ENCODE assay signal across 18 mouse cellular contexts in the genomic region with DNA sequence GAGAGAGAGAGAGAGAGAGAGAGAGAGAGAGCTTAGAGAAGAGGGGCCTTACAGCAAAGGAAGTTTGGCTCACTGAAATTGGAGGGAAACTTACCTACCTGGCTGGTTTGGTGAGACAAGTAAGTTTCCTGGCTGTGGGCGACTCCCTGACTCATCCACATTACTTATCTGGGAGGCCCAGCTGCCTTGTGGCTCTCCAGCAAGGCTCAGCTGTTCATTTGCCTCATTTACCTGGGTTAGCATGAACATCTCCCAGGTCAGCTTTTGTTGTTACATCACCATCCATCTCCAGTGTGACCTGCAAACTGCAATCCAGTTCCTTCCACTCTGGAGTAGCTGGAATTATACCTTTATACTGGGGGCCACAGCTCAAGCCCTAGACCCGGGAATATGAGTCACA. TPM values are rescaled to one million over a fixed set of nuclear protein-coding genes. Genes with fewer than 3 reads are reported as not detected.
DNase-seq lines count a peak whose midpoint lies in the region; ATAC-seq lines count a peak whose summit lies in the region.
"Had no signal": no experiment of that assay in that cellular context is flagged by ENCODE, and none has a peak within 500 bp of the region (broad histone marks: within the 10 kb centered on the region; RNA-seq: fewer than 3 reads in every experiment).

No protein-coding gene starts in this region.

- peaks cover 13% of the 10 kb centered on the region; the same call in 1 of the 2 replicates for H3K4me1 ChIP-seq in heart, embryonic 13.5 days
- H3K4me1 ChIP-seq: heart, embryonic 15.5 days; limb, embryonic 13.5 days; neural tube, embryonic 13.5 days had no signal

- H3K4me2 ChIP-seq in heart, embryonic 13.5 days, result no peak overlapping the region
- H3K4me2 ChIP-seq: heart, embryonic 15.5 days; limb, embryonic 13.5 days; neural tube, embryonic 13.5 days had no signal

- H3K4me3 ChIP-seq in heart, embryonic 13.5 days, result no peak overlapping the region
- H3K4me3 ChIP-seq: heart, embryonic 15.5 days; limb, embryonic 13.5 days; neural tube, embryonic 13.5 days had no signal

- DNase-seq in heart, postnatal 25 days (ENCODE audit: low spot score), result no peak
- DNase-seq in c-Kit-negative CD71-positive TER-119-positive erythroid progenitor cells, embryonic 14.5 days (ENCODE audit: low read depth, low spot score), result peak; percentile 58
- peak; percentile 76 for DNase-seq in liver
- peak; percentile 34 to 67 for DNase-seq in spleen, postnatal 10 days (ENCODE audit: low spot score in 2 of 2)
- no peak for DNase-seq in ovary, postnatal 36 days (ENCODE audit: low spot score)
- DNase-seq in left cerebral cortex, adult 11 months (ENCODE audit: low spot score), result no peak
- DNase-seq: cerebellum, adult 11 months; embryo, embryonic 11 days; lung, postnatal 14 days had no signal

- no peaks in the 10 kb centered on the region for H3K9me3 ChIP-seq in heart, embryonic 13.5 days
- H3K9me3 ChIP-seq: heart, embryonic 15.5 days; limb, embryonic 13.5 days; neural tube, embryonic 13.5 days had no signal

- intact Hi-C loops in heart, postnatal 25 days (cut with DNase I), result no loop called here

- no peaks in the 10 kb centered on the region for H3K36me3 ChIP-seq in heart, embryonic 13.5 days
- H3K36me3 ChIP-seq: heart, embryonic 15.5 days; limb, embryonic 13.5 days; neural tube, embryonic 13.5 days had no signal

- 55% methylated on average over 2 of the region's 2 CpGs for WGBS in heart, embryonic 13.5 days

- 0 out of 2 replicates have a peak, but pooled peaks cover 4% of the 10 kb centered on the region for H3K27me3 ChIP-seq in heart, embryonic 13.5 days (replicated peaks)
- H3K27me3 ChIP-seq: heart, embryonic 15.5 days; limb, embryonic 13.5 days; neural tube, embryonic 13.5 days had no signal

- no peak overlapping the region for H3K9ac ChIP-seq in heart, embryonic 13.5 days
- H3K9ac ChIP-seq: heart, embryonic 15.5 days; limb, embryonic 13.5 days; neural tube, embryonic 13.5 days had no signal

- ATAC-seq in heart, embryonic 13.5 days (ENCODE audit: extremely low read depth, insufficient number of reproducible peaks, low FRiP score, low TSS enrichment), result 0 out of 2 replicates have a peak, but pooled peaks have one; percentile 29
- ATAC-seq: midbrain, embryonic 16.5 days had no signal

- H3K27ac ChIP-seq in heart, embryonic 13.5 days (replicated peaks), result peak overlapping the region; percentile 28; the same call in 1 of the 2 replicates
- H3K27ac ChIP-seq: heart, embryonic 15.5 days; kidney, postnatal 0 days; limb, embryonic 13.5 days; neural tube, embryonic 13.5 days had no signal

RNA-seq across cellular contexts. Expression of gene Anapc15-ps, which starts 41.7 kb away (rescaled TPM):
- polyA plus RNA-seq in heart, embryonic 13.5 days (2015; fragmentation: Nextera tagmentation; extraction: Ambion mirVana), result not detected in 2 replicates
- total RNA-seq in heart, postnatal 25 days (2021), result not detected
- total RNA-seq: adrenal gland, postnatal 25 days; gastrocnemius, postnatal 10 days; layer of hippocampus, postnatal 14 days had no signal
- polyA plus RNA-seq: heart, embryonic 15.5 days; kidney, postnatal 0 days; midbrain, embryonic 16.5 days; neural tube, embryonic 13.5 days had no signal

Comparison
In these comparisons a context has a peak if more than half of its experiments do, and no peak if none do; other contexts are left out.
1. DNase-seq: peak in c-Kit-negative CD71-positive TER-119-positive erythroid progenitor cells, embryonic 14.5 days (single experiment), liver (single experiment) and spleen, postnatal 10 days (2 of 2); none in heart, postnatal 25 days (single experiment), ovary, postnatal 36 days (single experiment) and left cerebral cortex, adult 11 months (single experiment).